Mouse (Mus musculus) CD4-positive, CD25-positive, alpha-beta regulatory T cell, adult 4 months (primary cell): ENCODE results near the gene Gm43720. TPM values are rescaled to one million over a fixed set of nuclear protein-coding genes. Genes with fewer than 3 reads are reported as not detected.

Source experiments
- ATAC-seq: one replicate; pipeline ENCODE4 v1.8.0; 2017
- polyA plus RNA-seq, 2 experiments: library from polyadenylated mRNA; unstranded; fragments of 100-300 nt; shearing (Covaris generic); gene quantifications; one replicate each; pipeline ENCODE4 v1.2.1; 2017

Gm43720 gene
- not detected for polyA plus RNA-seq

DNA sequence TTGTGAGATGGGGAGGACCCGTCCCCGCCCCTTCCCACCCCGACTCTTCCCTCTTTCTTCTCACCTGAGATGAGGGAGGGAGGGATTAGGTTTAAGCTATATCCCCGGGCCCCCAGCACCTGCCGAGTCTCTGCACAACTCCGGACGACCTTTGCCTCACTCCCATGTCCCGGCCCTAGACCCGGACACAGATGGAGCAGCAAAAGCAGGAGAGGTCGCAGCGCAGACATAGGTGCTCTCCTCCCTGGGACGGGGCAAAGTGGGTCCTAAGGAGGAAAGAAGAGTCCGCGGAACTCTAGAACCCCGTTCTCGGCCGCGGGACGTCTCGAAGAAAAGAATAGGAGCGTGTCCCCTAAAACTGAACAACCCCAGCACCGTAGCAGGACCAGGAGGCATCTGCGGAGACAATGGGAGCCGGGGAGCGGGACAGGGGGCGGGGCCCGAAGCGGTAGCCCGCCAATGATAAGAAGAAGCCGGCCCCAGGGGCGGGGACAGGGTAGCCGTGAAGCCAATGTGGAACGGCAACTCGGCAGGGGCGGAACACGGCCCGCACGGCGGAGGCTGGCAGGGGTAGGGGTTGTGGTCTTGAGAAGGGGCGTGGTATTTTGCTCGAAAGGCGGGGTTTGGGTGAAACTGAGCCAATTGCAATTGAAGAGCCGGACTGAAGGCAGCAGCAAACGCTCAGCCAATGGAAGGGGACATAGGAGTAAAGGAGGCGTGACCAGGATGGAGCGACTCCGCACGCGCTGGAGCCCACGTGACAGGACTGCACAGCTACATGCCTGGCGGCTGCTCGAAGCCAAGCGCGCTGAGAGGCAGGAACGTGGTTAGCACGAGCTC lies at the start of gene Gm43720, which contains the start of the genes Gpc2 and Stag3:
Gene Gm43720, minus strand, starts transcription at position 374 of the 840 bp plus-strand sequence.
Gene Gpc2, minus strand, starts transcription at position 421 of the 840 bp plus-strand sequence.
Gene Stag3, plus strand, starts transcription at position 656 of the 840 bp plus-strand sequence.
- ATAC-seq: peak; percentile 93

GRCm38 (mm10) chr5:138312795-138313194 lies 33.0 kb upstream of the Gm43720 start:
- no peak for ATAC-seq

DNA sequence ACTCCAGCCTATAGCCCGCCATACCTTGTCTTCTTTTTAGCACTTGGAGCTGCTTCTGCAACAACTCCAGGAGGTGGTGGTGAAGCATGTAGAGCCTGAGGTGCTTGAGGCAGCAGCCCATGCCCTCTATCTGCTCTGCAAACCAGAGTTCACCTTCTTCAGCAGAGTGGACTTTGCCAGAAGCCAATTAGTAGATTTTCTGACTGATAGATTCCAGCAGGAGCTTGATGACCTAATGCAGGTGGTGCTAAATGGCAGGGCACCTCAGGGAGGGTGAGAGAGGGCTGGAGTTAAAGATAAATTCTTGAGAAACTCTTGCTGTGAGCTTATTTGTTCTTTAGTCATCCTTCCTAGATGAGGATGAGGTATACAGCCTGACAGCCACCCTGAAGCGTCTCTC lies 19.9 kb upstream of the Gm43720 start:
- ATAC-seq: no peak

DNA sequence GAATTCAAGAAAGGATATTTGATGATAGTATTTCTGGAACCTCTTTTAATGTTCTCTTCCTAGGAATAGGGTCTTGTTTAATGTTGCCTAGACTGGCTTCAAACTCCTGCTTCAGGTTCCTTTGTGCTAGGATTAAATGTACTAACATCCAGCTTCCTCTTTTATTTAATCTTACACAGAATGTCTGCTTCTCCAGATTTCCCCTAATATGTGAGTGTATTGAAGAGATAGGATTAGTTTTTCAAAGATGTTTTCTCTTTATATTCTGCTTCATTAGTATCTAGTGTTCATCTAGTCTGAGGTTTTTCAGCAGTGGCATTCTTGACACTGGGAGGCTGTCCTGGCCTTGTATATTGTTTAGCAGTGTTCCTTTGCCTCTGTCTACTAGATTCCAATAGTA lies 14.4 kb upstream of the Gm43720 start:
- no peak for ATAC-seq

GRCm38 (mm10) chr5:138291638-138292037 lies 11.9 kb upstream of the Gm43720 start:
- ATAC-seq: no peak

- no peak for ATAC-seq
Measured at GRCm38 (mm10) chr5:138287861-138288260, 8.1 kb upstream of the Gm43720 start.

GRCm38 (mm10) chr5:138283540-138283939 lies 3.8 kb upstream of the Gm43720 start:
- no peak for ATAC-seq

DNA sequence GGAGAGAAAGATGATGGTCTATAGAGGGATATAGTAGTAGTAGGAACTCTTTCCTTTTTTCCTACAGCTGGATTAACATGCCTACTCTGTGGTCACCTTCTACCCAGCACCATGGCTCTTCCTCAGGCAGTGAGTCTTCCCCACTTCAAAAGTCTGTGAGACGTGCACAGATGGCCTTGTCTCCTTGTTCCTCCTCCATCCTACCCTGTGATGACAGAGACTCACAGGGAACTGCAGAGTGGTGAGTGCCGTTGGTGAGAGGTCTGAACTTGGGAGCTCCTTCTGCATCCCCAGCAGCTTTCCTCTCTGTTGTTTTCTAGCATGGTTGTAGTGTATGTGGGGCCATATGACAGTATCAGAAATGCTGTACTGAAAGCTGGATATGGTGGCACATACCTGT lies 2.0 kb upstream of the Gm43720 start:
- ATAC-seq: no peak

DNA sequence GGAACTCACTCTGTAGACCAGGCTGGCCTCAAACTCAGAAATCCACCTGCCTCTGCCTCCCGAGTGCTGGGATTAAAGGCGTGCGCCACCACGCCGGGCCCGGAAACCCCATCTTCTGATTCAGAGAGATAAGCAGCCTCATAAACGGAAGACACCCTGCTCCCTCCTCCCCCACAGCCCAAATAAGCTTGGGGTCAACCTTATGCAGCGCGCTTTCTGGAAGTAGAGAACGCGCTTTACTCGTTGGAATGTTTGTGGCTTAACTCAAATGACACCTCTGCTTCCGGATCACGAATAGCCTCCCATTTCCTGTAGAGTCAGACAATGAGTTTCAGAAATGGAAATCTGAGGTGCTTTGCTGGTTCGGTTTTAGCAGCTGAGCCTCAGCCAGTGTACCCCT lies 1.1 kb upstream of the Gm43720 start:
- no peak for ATAC-seq

DNA sequence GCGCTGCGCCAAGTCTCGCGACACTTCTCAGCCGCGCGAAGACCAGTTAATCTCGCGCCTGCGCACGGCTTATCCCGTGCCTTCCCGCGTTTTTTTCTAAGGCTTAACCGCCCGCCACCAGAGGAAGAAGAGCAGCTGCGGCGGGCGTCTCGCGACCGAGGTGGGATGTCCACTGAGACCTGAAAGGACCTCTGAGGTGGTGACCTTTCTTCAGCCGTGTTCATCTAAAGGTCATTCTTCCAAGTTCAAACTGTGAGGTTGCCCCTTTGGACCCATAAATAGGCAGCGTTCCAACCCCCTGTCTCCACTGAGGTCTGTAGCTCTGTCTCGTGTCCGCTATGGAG lies 639 bp upstream of the Gm43720 start:
- no peak for ATAC-seq

DNA sequence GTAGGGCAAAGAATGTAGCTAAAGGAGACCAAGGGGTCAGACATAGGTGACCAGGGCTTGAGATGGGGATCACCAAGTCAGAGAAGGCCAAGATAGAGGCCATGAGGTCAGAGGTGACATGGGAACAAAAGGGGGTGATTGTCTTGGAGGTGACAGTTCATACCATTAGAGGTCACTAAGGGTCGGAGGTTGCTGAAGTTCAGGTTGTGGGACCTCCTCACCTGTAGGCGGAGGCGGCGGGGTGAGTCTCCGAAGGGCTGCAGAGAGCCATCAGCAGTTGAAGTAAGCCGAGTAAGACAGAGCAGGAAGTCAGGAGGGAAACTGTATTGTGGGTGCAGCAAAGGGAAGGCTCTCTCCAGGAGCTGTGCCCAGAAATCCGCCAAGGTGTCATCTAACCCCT lies 1.8 kb downstream of the Gm43720 start:
- no peak for ATAC-seq

DNA sequence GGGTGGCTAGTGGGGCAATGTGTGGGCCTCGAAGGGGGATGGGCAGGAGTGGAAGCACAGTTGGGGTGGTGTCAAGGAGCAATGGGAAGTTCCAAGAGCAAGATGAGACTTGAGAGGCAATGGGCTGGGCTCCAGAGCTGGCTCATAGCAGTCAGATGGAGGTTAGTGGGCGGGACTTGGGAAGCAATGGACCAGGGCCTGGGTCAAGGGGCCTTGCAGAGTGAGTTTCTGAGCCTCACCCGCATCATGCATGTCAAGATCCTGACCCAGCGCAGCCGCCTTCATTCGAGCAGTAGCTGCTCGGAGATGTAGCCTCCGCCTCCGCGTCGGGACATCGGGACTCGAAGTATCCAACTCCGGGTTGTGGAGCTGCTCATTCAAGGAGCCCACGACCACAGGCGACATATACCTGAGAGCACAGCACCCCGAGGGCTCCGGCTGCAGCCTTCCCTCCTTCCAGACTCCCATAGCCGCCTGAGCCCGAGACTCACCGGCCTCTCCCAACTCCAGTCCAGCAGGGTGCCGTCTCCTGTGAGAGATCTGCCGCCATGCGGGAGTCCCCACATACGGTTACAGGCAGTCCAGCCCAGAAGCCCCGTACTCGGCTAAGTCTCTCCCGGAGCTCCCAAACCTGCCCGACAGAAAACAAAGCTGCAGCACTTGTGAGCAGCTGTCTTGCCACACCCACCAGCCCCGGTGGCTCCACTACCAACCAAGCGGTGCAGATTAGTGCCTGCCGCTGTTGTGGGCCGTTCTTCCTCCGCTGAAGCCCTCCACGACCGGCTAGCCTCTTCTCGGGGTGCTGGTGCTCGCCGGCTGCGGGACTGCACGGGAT lies 4.3 kb downstream of the Gm43720 start:
- ATAC-seq: no peak

DNA sequence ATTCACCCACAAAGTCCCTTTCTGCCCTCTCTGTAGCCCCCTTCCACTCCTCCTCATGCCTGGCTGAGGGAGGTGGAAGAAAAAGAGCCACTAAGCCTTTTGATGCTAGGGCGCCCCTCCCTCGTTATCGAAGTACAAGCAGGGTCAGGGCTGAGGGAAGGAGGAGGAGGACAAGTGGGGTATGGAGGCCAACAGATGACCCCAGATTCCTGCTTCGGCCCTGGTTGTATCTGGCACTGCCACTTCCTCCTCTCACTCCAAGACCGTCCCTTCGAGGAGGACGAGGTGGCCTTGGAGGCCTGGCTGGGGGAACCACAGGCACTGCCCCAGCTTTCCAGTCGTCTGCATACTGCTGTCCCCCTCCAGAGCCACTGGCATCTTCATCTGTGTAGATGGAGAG lies 5.6 kb downstream of the Gm43720 start:
- no peak for ATAC-seq

DNA sequence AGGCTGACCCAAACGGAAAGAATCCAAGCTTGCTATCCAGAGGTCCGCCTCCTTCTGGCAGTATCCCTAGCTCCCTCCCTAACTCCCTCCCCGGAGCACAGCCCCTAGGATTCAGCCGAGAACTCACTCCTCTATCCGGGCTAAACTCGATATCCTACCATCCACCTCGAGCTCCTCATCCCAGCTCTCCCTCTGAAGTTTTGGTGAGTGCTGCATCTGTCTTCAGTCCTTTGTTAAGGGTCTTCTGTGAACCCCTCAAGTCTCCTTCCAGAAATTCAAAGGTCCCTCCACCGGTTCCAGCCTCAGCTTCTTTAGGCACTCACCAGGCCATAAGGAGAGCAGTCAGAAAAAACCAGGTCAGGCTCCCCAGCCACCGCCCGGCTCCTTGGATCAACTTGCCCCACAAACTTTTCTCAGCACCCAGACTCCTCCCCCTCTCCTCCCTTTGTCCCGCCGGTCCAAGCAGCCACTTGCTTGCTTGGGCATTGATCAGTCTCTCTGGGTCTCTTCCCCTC lies 7.3 kb downstream of the Gm43720 start, which contains the start of gene Gal3st4:
Gene Gal3st4, minus strand, starts transcription at position 432 of the 515 bp plus-strand sequence.
- ATAC-seq: no peak

DNA sequence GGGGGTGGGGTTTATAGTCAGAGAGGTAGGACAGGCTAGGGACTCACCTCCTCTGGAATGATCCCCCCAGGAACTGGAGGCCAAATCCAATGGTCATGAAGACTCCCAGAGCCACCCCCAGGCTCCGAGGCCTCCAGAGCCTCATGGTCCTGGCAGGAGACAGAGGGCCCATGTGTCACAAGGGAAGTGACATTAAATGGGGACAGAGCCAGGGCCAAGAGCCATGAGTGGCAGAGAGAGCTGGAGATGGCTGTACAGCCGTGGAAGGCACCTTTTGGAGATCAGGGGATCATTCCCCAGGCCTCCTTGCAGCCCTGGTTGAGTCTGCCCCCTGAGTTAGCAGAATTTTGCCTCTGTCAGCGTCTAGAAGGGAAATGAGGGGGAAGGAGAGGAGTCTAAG lies 8.5 kb downstream of the Gm43720 start:
- no peak for ATAC-seq

- no peak for ATAC-seq
Measured at GRCm38 (mm10) chr5:138268980-138269379, 10.8 kb downstream of the Gm43720 start.

GRCm38 (mm10) chr5:138267114-138267513 lies 12.6 kb downstream of the Gm43720 start:
- ATAC-seq: no peak

DNA sequence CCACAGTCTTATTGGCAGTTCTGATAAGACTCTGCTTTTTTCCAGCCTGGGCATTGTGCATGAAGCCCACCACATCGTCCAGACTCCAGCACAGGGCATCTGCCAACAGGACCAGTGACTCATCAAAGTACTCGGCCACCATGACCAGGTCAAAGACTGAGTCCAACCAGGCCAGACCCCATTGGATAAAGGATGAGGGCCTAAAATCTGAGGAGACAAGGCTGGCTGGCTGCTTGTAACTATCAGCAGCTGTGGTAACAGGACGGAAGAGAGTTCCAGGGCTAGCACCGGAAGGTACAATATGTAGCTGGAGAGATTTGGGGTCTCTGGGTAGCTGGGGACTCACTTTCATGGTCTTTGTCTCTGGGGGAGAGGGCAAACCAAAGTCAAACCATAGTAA lies 14.0 kb downstream of the Gm43720 start:
- ATAC-seq: no peak

DNA sequence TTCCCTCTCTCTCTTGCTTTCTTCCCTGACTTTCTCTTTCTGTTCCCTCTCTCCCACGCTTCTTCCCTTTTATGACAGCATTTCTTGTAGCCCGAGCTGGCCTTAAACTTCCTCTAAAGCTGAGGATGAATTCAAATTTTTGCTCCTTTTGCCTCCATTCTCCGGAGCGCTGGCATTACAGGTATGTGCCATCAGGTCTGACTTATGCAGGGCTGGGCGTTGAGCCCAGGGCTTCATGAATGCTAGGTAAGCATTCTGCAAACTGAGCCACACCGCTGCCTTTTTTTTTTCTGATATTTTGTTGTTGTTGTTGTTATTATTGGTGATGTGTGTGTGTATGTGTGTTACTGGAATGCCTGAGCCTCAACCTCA lies 15.6 kb downstream of the Gm43720 start:
- peak; percentile 13 for ATAC-seq

DNA sequence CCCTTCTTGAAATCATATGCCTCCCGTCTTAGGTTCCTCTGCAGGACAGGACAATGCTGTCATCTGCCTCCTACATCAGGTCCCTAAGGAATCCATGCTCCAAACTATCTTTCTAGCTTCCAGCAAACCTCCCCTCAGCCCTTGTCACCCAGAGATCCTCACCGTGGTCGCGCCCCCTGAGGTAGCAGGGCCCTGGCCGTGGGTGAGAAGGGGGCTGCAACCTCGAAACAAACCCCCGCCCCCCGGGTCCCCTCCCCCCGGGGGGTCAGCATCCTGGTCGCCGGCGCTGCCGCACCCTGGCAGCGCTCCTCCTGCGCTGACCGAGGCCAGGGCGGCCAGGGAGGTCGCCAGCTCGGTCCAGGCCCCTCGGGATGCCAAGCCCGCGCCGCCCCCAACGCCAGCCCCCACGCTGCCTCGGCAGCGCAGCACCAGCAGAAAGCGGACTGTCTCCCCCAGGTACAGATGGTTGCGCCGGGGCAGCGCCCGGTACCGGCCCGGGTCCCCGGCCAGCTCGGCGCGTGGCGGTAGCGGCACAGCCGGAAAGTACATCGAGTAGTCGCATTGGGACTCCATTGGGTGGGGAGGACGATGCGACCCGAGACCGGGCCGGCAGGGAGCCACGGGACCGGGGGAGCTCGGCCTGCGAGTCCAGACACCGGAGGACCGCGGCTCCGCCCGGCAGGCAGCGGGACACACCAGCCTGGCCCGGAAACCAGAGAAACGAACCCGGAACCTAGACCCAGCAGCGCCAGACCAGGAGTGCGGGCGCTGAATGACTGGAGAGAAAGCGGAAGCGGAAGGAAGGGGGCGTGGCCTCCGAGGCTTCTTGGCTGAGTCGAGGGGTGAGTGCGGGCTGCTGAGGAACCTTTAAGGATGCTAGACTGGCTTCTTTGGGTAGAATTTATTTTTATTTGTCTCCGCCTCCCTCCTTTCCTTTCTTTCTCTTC lies 16.2 kb downstream of the Gm43720 start, which contains the start of gene BC037034:
Gene BC037034, minus strand, starts transcription at position 774 of the 947 bp plus-strand sequence.
- peak; percentile 99 for ATAC-seq

DNA sequence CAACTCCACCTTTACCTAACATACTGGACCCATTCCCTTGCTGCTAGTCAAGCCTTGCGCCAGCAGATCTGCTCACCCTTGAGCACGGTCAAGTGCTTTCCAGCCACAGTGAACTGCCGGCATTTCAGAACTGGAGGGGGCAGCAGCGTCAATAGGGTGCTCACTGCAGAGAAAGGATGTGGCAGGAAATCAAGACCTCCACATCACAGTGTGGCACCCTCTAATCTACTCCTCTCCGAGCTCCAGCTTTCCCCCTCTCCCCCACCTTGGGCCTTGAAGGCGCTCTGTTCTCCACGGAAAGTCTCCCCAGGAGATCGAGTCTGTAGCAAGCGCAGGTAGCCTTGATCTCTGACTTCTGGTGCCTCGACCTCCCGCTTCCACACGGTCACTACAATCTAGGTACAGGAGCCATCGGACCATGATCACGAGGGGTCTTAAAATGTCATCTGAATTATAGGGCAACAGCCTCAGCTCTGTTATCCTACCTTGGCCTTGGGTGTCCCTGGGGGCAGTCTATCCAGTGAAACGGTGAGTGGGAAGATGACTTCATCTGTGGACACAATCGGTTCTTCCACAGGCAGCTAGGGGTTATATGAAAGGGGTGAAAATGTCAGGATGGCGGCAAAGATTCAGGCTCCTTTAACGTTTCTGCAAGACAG lies 17.0 kb downstream of the Gm43720 start:
- no peak for ATAC-seq

GRCm38 (mm10) chr5:138262001-138262400 lies 17.8 kb downstream of the Gm43720 start:
- no peak for ATAC-seq
